Mouse (Mus musculus): Measurements from ENCODE around the gene Rras. TPM values are rescaled to one million over a fixed set of nuclear protein-coding genes. Genes with fewer than 3 reads are reported as not detected.

Rras gene
- polyA plus RNA-seq, 1 experiment, result 43.4 TPM

DNA sequence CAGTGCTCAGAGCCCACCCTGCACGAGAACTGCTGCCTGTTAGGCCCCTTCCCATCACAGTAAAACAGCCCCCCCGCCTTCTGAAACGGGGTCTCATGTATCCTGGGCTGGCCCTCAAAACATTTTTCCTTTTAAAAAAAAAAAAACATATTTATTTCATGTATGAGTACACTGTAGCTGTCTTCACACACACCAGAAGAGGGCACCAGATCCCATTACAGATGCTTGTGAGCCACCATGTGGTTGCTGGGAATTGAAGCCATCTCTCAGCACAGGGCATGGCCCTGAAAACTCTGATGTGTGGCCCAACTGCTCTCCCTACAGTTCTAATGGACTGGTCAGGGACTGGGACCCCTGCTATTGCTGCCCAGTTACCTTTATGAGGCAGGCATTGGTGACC lies 39.5 kb upstream of the Rras start:
- H3K4me3 ChIP-seq (ENCODE audit: control insufficient read depth, low read depth, low read length), result no peak overlapping the region
- no peaks in the 10 kb centered on the region for H3K36me3 ChIP-seq (ENCODE audit: control insufficient read depth, insufficient read depth, low read length)
- TF ChIP-seq CTCF (IDR thresholded peaks at IDR 0.05; ENCODE audit: control insufficient read depth, insufficient read depth, insufficient replicate concordance, low read depth, low read length) (no peak), POLR2A (IDR thresholded peaks at IDR 0.05; ENCODE audit: control insufficient read depth, low read depth, low read length) (no peak)

GRCm38 (mm10) chr7:44981539-44981938 lies 36.2 kb upstream of the Rras start:
- TF ChIP-seq POLR2A (IDR thresholded peaks at IDR 0.05; ENCODE audit: control insufficient read depth, low read depth, low read length) (no peak), CTCF (IDR thresholded peaks at IDR 0.05; ENCODE audit: control insufficient read depth, insufficient read depth, insufficient replicate concordance, low read depth, low read length) (no peak)
- Histone ChIP-seq H3K36me3 (ENCODE audit: control insufficient read depth, insufficient read depth, low read length) (no peaks in the 10 kb centered on the region), H3K27me3 (ENCODE audit: control insufficient read depth, insufficient read depth, low read length) (no peaks in the 10 kb centered on the region)

More for the DNA sequence above, 39.5 kb upstream of the Rras start:
- Histone ChIP-seq H3K4me1 (ENCODE audit: control insufficient read depth, insufficient read depth, low read length) (peaks cover 17% of the 10 kb centered on the region), H3K27me3 (ENCODE audit: control insufficient read depth, insufficient read depth, low read length) (no peaks in the 10 kb centered on the region), H3K27ac (ENCODE audit: control insufficient read depth, insufficient read depth, low read depth, low read length) (no peak overlapping the region)

DNA sequence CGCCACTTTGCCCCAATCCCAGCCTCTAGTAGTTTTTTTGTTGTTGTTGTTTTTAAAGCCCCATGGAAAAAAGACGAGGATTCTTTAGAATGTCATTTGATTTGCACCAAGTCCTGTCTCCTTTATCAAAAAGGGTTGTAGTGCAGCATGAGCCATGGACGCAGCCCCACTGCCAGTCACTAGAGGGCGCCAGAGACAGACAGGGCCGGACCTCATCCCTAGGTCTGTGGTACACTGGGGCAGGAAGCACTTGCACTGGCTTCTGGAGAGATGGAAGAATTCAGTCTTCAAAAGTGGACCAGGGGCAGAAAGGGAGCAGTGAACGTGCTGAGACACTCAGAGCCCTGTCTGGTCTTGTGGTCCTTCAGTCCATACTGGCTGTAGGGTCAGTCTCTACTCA lies 34.7 kb upstream of the Rras start:
- Histone ChIP-seq H3K4me1 (ENCODE audit: control insufficient read depth, insufficient read depth, low read length) (peaks cover 10% of the 10 kb centered on the region), H3K27ac (ENCODE audit: control insufficient read depth, insufficient read depth, low read depth, low read length) (no peak overlapping the region), H3K27me3 (ENCODE audit: control insufficient read depth, insufficient read depth, low read length) (no peaks in the 10 kb centered on the region), H3K36me3 (ENCODE audit: control insufficient read depth, insufficient read depth, low read length) (no peaks in the 10 kb centered on the region), H3K4me3 (ENCODE audit: control insufficient read depth, low read depth, low read length) (no peak overlapping the region)
- TF ChIP-seq CTCF (IDR thresholded peaks at IDR 0.05; ENCODE audit: control insufficient read depth, insufficient read depth, insufficient replicate concordance, low read depth, low read length) (peak; percentile 95), POLR2A (IDR thresholded peaks at IDR 0.05; ENCODE audit: control insufficient read depth, low read depth, low read length) (no peak)

More at GRCm38 (mm10) chr7:44981539-44981938, 36.2 kb upstream of the Rras start:
- Histone ChIP-seq H3K4me1 (ENCODE audit: control insufficient read depth, insufficient read depth, low read length) (peaks cover 3% of the 10 kb centered on the region), H3K27ac (ENCODE audit: control insufficient read depth, insufficient read depth, low read depth, low read length) (no peak overlapping the region), H3K4me3 (ENCODE audit: control insufficient read depth, low read depth, low read length) (no peak overlapping the region)

- H3K27me3 ChIP-seq (ENCODE audit: control insufficient read depth, insufficient read depth, low read length), result no peaks in the 10 kb centered on the region
- H3K4me3 ChIP-seq (ENCODE audit: control insufficient read depth, low read depth, low read length), result no peak overlapping the region
- peaks cover 11% of the 10 kb centered on the region for H3K4me1 ChIP-seq (ENCODE audit: control insufficient read depth, insufficient read depth, low read length)
- no peak for TF ChIP-seq POLR2A (IDR thresholded peaks at IDR 0.05; ENCODE audit: control insufficient read depth, low read depth, low read length)
- no peak for TF ChIP-seq CTCF (IDR thresholded peaks at IDR 0.05; ENCODE audit: control insufficient read depth, insufficient read depth, insufficient replicate concordance, low read depth, low read length)
- H3K27ac ChIP-seq (ENCODE audit: control insufficient read depth, insufficient read depth, low read depth, low read length), result no peak overlapping the region
- H3K36me3 ChIP-seq (ENCODE audit: control insufficient read depth, insufficient read depth, low read length), result no peaks in the 10 kb centered on the region
Measured at GRCm38 (mm10) chr7:44983944-44984832, 33.6 kb upstream of the Rras start.

DNA sequence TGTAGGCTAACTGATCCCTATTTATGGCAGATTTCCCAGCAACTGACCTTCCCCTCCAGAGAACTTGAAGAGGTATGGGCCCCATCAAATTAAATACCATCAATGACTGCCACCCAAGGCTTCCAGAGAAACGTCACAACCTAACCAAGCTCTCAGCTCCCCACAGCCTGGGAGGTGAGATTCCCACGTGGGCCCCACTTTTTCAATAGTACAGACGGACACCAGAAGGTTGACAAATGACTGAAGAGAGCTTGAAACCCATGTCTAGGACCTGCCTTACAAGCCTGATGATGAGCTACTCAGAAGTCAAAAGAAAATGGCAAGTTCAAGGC lies 33.0 kb upstream of the Rras start:
- H3K36me3 ChIP-seq (ENCODE audit: control insufficient read depth, insufficient read depth, low read length), result no peaks in the 10 kb centered on the region
- TF ChIP-seq CTCF (IDR thresholded peaks at IDR 0.05; ENCODE audit: control insufficient read depth, insufficient read depth, insufficient replicate concordance, low read depth, low read length), result no peak
- no peak for TF ChIP-seq POLR2A (IDR thresholded peaks at IDR 0.05; ENCODE audit: control insufficient read depth, low read depth, low read length)

DNA sequence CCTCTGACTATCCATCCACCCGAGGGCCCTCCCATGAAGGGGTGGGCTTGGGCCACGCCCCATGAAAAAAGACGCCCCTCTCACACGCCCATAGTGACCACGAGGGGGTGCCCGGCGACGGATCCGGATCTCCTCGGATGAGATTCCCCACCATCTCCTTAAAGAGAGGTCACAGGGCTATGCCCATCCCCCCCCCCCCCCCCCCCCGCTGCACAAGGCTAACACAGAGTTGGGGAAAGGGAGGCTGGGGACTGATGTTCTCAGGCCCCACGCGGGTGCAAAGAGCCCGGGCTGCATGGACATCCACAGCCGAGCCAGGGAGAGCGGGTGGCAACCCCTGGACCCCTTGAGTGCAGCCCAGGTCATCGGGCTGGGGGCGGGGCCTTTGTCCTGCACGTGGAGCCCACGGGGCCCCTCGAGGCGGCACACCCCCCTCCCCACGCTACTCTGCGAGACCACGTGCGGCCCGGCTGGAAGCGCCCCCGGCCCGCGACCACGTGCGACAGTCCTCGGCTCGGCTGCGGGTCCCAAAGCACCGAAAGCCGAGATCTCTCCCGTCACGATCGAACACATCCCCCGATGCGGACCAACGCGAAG lies 32.1 kb upstream of the Rras start:
- peak overlapping the region; percentile 81 for H3K4me3 ChIP-seq (ENCODE audit: control insufficient read depth, low read depth, low read length)
- H3K4me1 ChIP-seq (ENCODE audit: control insufficient read depth, insufficient read depth, low read length), result peaks cover 11% of the 10 kb centered on the region
- no peaks in the 10 kb centered on the region for H3K36me3 ChIP-seq (ENCODE audit: control insufficient read depth, insufficient read depth, low read length)
- TF ChIP-seq POLR2A (IDR thresholded peaks at IDR 0.05; ENCODE audit: control insufficient read depth, low read depth, low read length) (no peak), CTCF (IDR thresholded peaks at IDR 0.05; ENCODE audit: control insufficient read depth, insufficient read depth, insufficient replicate concordance, low read depth, low read length) (no peak)
- no peaks in the 10 kb centered on the region for H3K27me3 ChIP-seq (ENCODE audit: control insufficient read depth, insufficient read depth, low read length)
- H3K27ac ChIP-seq (ENCODE audit: control insufficient read depth, insufficient read depth, low read depth, low read length), result peak overlapping the region; percentile 74

More for the DNA sequence above, 33.0 kb upstream of the Rras start:
- no peak overlapping the region for H3K4me3 ChIP-seq (ENCODE audit: control insufficient read depth, low read depth, low read length)
- H3K27me3 ChIP-seq (ENCODE audit: control insufficient read depth, insufficient read depth, low read length), result no peaks in the 10 kb centered on the region
- no peak overlapping the region for H3K27ac ChIP-seq (ENCODE audit: control insufficient read depth, insufficient read depth, low read depth, low read length)
- peaks cover 11% of the 10 kb centered on the region for H3K4me1 ChIP-seq (ENCODE audit: control insufficient read depth, insufficient read depth, low read length)

DNA sequence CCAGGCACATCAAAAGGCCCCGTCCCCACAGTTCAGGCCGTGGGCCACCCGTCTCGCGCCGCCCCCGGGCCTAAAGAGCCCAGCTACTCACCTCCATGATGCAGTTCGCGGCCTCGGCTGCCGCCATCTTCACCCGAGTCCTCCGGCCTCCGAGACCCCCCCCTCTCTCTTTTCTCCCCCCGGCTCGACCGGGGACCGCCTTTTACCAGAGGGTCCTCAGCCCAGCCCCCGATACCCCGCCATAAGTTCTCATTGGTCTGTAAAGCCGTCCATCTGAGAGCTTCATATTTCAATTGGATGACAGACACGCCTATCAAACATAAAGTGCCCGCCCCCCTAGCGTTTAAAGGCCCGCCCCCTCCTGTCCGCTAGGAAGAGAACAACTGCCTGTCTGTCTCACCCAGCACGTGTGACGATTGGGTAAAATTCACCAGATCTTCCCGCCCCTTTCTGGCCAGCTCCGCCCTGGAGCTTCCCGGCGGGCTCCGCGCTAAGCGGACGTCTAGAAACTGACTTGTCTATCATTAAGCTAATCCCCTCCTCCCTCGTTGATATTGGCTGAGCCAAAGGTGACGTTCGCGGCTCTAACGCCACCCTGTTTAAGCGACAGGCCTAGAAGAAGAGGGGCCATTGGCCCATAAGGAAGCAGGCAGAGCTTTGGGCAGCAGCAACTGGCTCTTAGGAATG lies 31.4 kb upstream of the Rras start, which contains the start of gene Prmt1:
Gene Prmt1, minus strand, starts transcription at position 377 of the 687 bp plus-strand sequence.
- H3K4me1 ChIP-seq (ENCODE audit: control insufficient read depth, insufficient read depth, low read length), result peaks cover 11% of the 10 kb centered on the region
- TF ChIP-seq CTCF (IDR thresholded peaks at IDR 0.05; ENCODE audit: control insufficient read depth, insufficient read depth, insufficient replicate concordance, low read depth, low read length), result no peak
- TF ChIP-seq POLR2A (IDR thresholded peaks at IDR 0.05; ENCODE audit: control insufficient read depth, low read depth, low read length), result peak; percentile 60
- H3K27ac ChIP-seq (ENCODE audit: control insufficient read depth, insufficient read depth, low read depth, low read length), result peak within 1 kb of the TSS; percentile 77
- peak within 1 kb of the TSS; percentile 81 for H3K4me3 ChIP-seq (ENCODE audit: control insufficient read depth, low read depth, low read length)
- no peaks in the 10 kb centered on the region for H3K36me3 ChIP-seq (ENCODE audit: control insufficient read depth, insufficient read depth, low read length)
- H3K27me3 ChIP-seq (ENCODE audit: control insufficient read depth, insufficient read depth, low read length), result no peaks in the 10 kb centered on the region
